Comparison of ENCODE assay signal across 17 mouse cellular contexts in the genomic region with DNA sequence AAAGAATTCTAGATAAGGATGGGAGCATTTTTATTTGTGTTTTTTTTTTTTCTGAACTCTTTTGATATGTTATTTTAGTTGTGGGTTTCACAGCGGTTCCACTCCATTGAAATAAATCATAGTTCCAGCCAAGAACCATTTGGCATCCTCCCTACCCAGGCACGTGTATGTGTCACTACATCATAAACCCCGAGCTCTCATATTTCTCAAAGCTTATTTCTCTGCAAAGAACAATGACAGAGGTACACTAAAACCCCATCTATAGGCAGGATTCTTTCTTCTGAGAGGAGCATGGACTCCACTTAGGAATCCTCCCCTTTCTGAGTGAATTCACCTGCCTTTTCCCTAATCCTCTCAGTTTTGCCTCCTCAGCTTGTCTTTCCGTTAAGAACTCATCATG. TPM values are rescaled to one million over a fixed set of nuclear protein-coding genes. Genes with fewer than 3 reads are reported as not detected.
"Had no signal": no experiment of that assay in that cellular context is flagged by ENCODE, and none has a peak within 500 bp of the region (broad histone marks: within the 10 kb centered on the region; RNA-seq: fewer than 3 reads in every experiment).

No protein-coding gene starts in this region.

- H3K4me3 ChIP-seq: liver, embryonic 15.5 days; megakaryocyte, embryonic 14.5 days; midbrain, embryonic 12.5 days; neural tube, embryonic 12.5 days; stomach, embryonic 15.5 days had no signal

- H3K36me3 ChIP-seq: liver, embryonic 15.5 days; midbrain, embryonic 12.5 days; neural tube, embryonic 12.5 days; stomach, embryonic 15.5 days had no signal

- H3K27me3 ChIP-seq: megakaryocyte, embryonic 14.5 days had no signal

- H3K4me2 ChIP-seq: liver, embryonic 15.5 days; midbrain, embryonic 12.5 days; neural tube, embryonic 12.5 days; stomach, embryonic 15.5 days had no signal

- H3K9me3 ChIP-seq: liver, embryonic 15.5 days; megakaryocyte, embryonic 14.5 days; midbrain, embryonic 12.5 days; neural tube, embryonic 12.5 days; stomach, embryonic 15.5 days had no signal

- H3K4me1 ChIP-seq: liver, embryonic 15.5 days; megakaryocyte, embryonic 14.5 days; midbrain, embryonic 12.5 days; neural tube, embryonic 12.5 days; stomach, embryonic 15.5 days had no signal

- H3K27ac ChIP-seq: liver, embryonic 15.5 days; macrophage; midbrain, embryonic 12.5 days; neural tube, embryonic 12.5 days; stomach, embryonic 15.5 days; stomach, postnatal 0 days had no signal

- ATAC-seq: liver, postnatal 0 days had no signal

- DNase-seq: liver, postnatal 0 days; lung, adult 2 months; lung, postnatal 14 days; lung, postnatal 36 days; midbrain, embryonic 14.5 days; right cerebral cortex, postnatal 14 days; thymus, adult 2 months; thymus, postnatal 25 days; thymus, postnatal 4 days had no signal

- H3K9ac ChIP-seq: liver, embryonic 15.5 days; liver, postnatal 0 days; midbrain, embryonic 12.5 days; neural tube, embryonic 12.5 days; stomach, embryonic 15.5 days had no signal

RNA-seq across cellular contexts. Expression of gene Cntn4, which starts 6.7 kb away (rescaled TPM):
- polyA plus RNA-seq: liver, embryonic 15.5 days; liver, postnatal 0 days; macrophage; spleen, adult 2 months; thymus, adult 2 months had no signal
